Mouse (Mus musculus) adrenal gland, postnatal 25 days (tissue): ENCODE measurements at regions not wholly inside any gene's neighbourhood (a gene's known extent, or its start where the extent isn't known, plus 50 kb on each side); places are given as distances from the start of the nearest gene placed in this dataset.

Source experiments
- DNase-seq: peaks from one replicate; pipeline ENCODE4 v3.0.0; 2021; ENCODE audit warnings: mixed read lengths

GRCm38 (mm10) chr4:125439856-125440255 lies 50.6 kb upstream of the Grik3 start:
- no peak for DNase-seq

GRCm38 (mm10) chr4:125437161-125437822 lies 53.2 kb upstream of the Grik3 start:
- DNase-seq, result no peak

- DNase-seq, result no peak
Observed at GRCm38 (mm10) chr4:125433511-125433910, 57.0 kb upstream of the Grik3 start.

- DNase-seq, result no peak
Observed at GRCm38 (mm10) chr4:125431648-125432047, 58.9 kb upstream of the Grik3 start.

- DNase-seq, result no peak
Observed at GRCm38 (mm10) chr4:125430845-125431244, 59.7 kb upstream of the Grik3 start.

- no peak for DNase-seq
Observed at GRCm38 (mm10) chr4:125428736-125429135, 61.8 kb upstream of the Grik3 start.

GRCm38 (mm10) chr4:125420561-125421241 lies 69.8 kb upstream of the Grik3 start:
- DNase-seq, result no peak

- DNase-seq, result no peak
Observed at GRCm38 (mm10) chr4:125419491-125420255, 70.8 kb upstream of the Grik3 start.

GRCm38 (mm10) chr4:125415308-125415707 lies 75.2 kb upstream of the Grik3 start:
- DNase-seq, result no peak

GRCm38 (mm10) chr4:125413833-125414719 lies 76.4 kb upstream of the Grik3 start:
- DNase-seq, result peak; percentile 59

GRCm38 (mm10) chr4:125410736-125411441 lies 79.6 kb upstream of the Grik3 start:
- no peak for DNase-seq

- DNase-seq, result no peak
Observed at GRCm38 (mm10) chr4:125399376-125400112, 91.0 kb upstream of the Grik3 start.

- no peak for DNase-seq
Observed at GRCm38 (mm10) chr4:125397007-125397461, 93.5 kb upstream of the Grik3 start.

GRCm38 (mm10) chr4:125391269-125391668 lies 99.2 kb upstream of the Grik3 start:
- no peak for DNase-seq

GRCm38 (mm10) chr4:125385811-125386210 lies 104.7 kb upstream of the Grik3 start:
- no peak for DNase-seq

- no peak for DNase-seq
Observed at GRCm38 (mm10) chr4:125364011-125364410, 126.5 kb upstream of the Grik3 start.

GRCm38 (mm10) chr4:125361611-125362520 lies 128.6 kb upstream of the Grik3 start:
- no peak for DNase-seq

- DNase-seq, result no peak
Observed at GRCm38 (mm10) chr4:125358356-125358755, 132.1 kb upstream of the Grik3 start.

GRCm38 (mm10) chr4:125356441-125356840 lies 134.1 kb upstream of the Grik3 start:
- no peak for DNase-seq

- no peak for DNase-seq
Observed at GRCm38 (mm10) chr4:125354742-125355141, 135.8 kb upstream of the Grik3 start.
